In genomic region chr17:93068489-93068888, GRCm38 (mm10) we compare ENCODE assay signal across 16 mouse cellular contexts.
DNase-seq lines count a peak whose midpoint lies in the region; TF ChIP-seq lines count a peak whose summit lies in the region.
"Had no signal": no experiment of that assay in that cellular context is flagged by ENCODE, and none has a peak within 500 bp of the region (broad histone marks: within the 10 kb centered on the region; RNA-seq: fewer than 3 reads in every experiment).

No protein-coding gene starts in this region.

- DNase-seq in gastrocnemius, adult 2 months: no peak
- DNase-seq in gastrocnemius, postnatal 25 days: no peak
- DNase-seq in left cerebral cortex, adult 11 months (ENCODE audit: low spot score): peak; percentile 0
- no peak for DNase-seq in left cerebral cortex, adult 8-10 months (ENCODE audit: low spot score in 2 of 2)
- DNase-seq in 3T3-L1 (ENCODE audit: low read depth, low spot score): peak; percentile 1
- DNase-seq in Muller cell, postnatal 12 days (ENCODE audit: inconsistent ontology term): peak; percentile 1
- DNase-seq in right cerebral cortex, postnatal 36 days (ENCODE audit: low spot score in 2 of 2): no peak
- DNase-seq: adrenal gland, postnatal 25 days; cerebellum, adult 2 months; gastrocnemius, postnatal 10 days; heart, postnatal 4 days; kidney, adult 18-20 months had no signal

- no peak overlapping the region for H3K27ac ChIP-seq in gastrocnemius, adult 2 months
- H3K27ac ChIP-seq: embryonic facial prominence, embryonic 12.5 days; layer of hippocampus, adult 2 months; liver, embryonic 15.5 days; stomach, embryonic 15.5 days had no signal

- no peak for TF ChIP-seq CTCF in gastrocnemius, adult 2 months (IDR thresholded peaks at IDR 0.05)

- peak overlapping the region; percentile 29 for H3K4me3 ChIP-seq in gastrocnemius, adult 2 months
- H3K4me3 ChIP-seq: embryonic facial prominence, embryonic 12.5 days; layer of hippocampus, adult 2 months; liver, embryonic 15.5 days; stomach, embryonic 15.5 days had no signal

- intact Hi-C loops in gastrocnemius, adult 2 months (cut with DNase I): no loop called here

Comparison
In these comparisons a context has a peak if more than half of its experiments do, and no peak if none do; other contexts are left out.
1. DNase-seq: peak in left cerebral cortex, adult 11 months (single experiment), 3T3-L1 (single experiment) and Muller cell, postnatal 12 days (single experiment); none in gastrocnemius, adult 2 months (single experiment), gastrocnemius, postnatal 25 days (single experiment), left cerebral cortex, adult 8-10 months (0 of 2) and right cerebral cortex, postnatal 36 days (0 of 2).